20 mouse cellular contexts compared by ENCODE assay signal in genomic region chr5:53110225-53110624, GRCm38 (mm10).
DNase-seq lines count a peak whose midpoint lies in the region; ATAC-seq lines count a peak whose summit lies in the region.
"Had no signal": no experiment of that assay in that cellular context is flagged by ENCODE, and none has a peak within 500 bp of the region (broad histone marks: within the 10 kb centered on the region; RNA-seq: fewer than 3 reads in every experiment).

No protein-coding gene starts in this region.

- no peaks in the 10 kb centered on the region for H3K9me3 ChIP-seq in neural tube, embryonic 15.5 days (replicated peaks)
- peaks cover 8% of the 10 kb centered on the region for H3K9me3 ChIP-seq in midbrain, embryonic 10.5 days (replicated peaks)
- H3K9me3 ChIP-seq: embryonic facial prominence, embryonic 10.5 days; forebrain, embryonic 13.5 days; limb, embryonic 15.5 days; midbrain, embryonic 13.5 days; neural tube, embryonic 13.5 days had no signal

- 44% methylated on average over 4 of the region's 4 CpGs for WGBS in neural tube, embryonic 15.5 days
- 64% methylated on average over 4 of the region's 4 CpGs for WGBS in midbrain, embryonic 10.5 days

- no peak overlapping the region for H3K4me3 ChIP-seq in neural tube, embryonic 15.5 days (replicated peaks)
- no peak overlapping the region for H3K4me3 ChIP-seq in midbrain, embryonic 10.5 days
- H3K4me3 ChIP-seq: embryonic facial prominence, embryonic 10.5 days; forebrain, embryonic 13.5 days; limb, embryonic 15.5 days; liver, embryonic 15.5 days; midbrain, embryonic 13.5 days; neural tube, embryonic 13.5 days had no signal

- H3K27me3 ChIP-seq in neural tube, embryonic 15.5 days (replicated peaks): no peaks in the 10 kb centered on the region; the same call in 1 of the 2 replicates
- no peaks in the 10 kb centered on the region; the same call in 1 of the 2 replicates for H3K27me3 ChIP-seq in midbrain, embryonic 10.5 days (ENCODE audit: low read depth, poor library complexity, severe bottlenecking)
- H3K27me3 ChIP-seq: CH12.LX; forebrain, embryonic 13.5 days; limb, embryonic 15.5 days; liver, embryonic 15.5 days; midbrain, embryonic 13.5 days; neural tube, embryonic 13.5 days had no signal

- ATAC-seq in neural tube, embryonic 15.5 days (ENCODE audit: low FRiP score): peak; percentile 16; the same call in 1 of the 2 replicates
- ATAC-seq: forebrain, embryonic 13.5 days; hindbrain, postnatal 0 days; midbrain, embryonic 13.5 days had no signal

- no peak for DNase-seq in neural tube, embryonic 10.5 days (ENCODE audit: extremely low spot score, low spot score)
- DNase-seq in kidney, adult 8-10 months: peak; percentile 63 to 73
- peak; percentile 55 for DNase-seq in kidney, postnatal 14 days
- DNase-seq in gastrocnemius, postnatal 36 days: no peak
- no peak for DNase-seq in gastrocnemius, postnatal 10 days
- no peak for DNase-seq in midbrain, embryonic 10.5 days (ENCODE audit: low spot score)
- DNase-seq: cerebellum, adult 18-20 months; heart, adult 18-20 months; heart, postnatal 36 days; right cerebral cortex, postnatal 14 days; thymus, postnatal 4 days had no signal

- intact Hi-C loops in gastrocnemius, postnatal 36 days (cut with DNase I): no loop called here

- H3K27ac ChIP-seq in neural tube, embryonic 15.5 days (replicated peaks): no peak overlapping the region
- H3K27ac ChIP-seq in midbrain, embryonic 10.5 days (replicated peaks): no peak overlapping the region
- H3K27ac ChIP-seq: embryonic facial prominence, embryonic 10.5 days; forebrain, embryonic 13.5 days; hindbrain, postnatal 0 days; limb, embryonic 15.5 days; liver, embryonic 15.5 days; midbrain, embryonic 13.5 days; neural tube, embryonic 13.5 days had no signal

- H3K36me3 ChIP-seq in neural tube, embryonic 15.5 days: 0 out of 2 replicates have a peak, but pooled peaks cover 4% of the 10 kb centered on the region
- no peaks in the 10 kb centered on the region for H3K36me3 ChIP-seq in midbrain, embryonic 10.5 days
- H3K36me3 ChIP-seq: embryonic facial prominence, embryonic 10.5 days; limb, embryonic 15.5 days; liver, embryonic 15.5 days; midbrain, embryonic 13.5 days; neural tube, embryonic 13.5 days had no signal

- H3K4me2 ChIP-seq in neural tube, embryonic 15.5 days: no peak overlapping the region
- H3K4me2 ChIP-seq: forebrain, embryonic 13.5 days; limb, embryonic 15.5 days; liver, embryonic 15.5 days; midbrain, embryonic 13.5 days; neural tube, embryonic 13.5 days had no signal

- H3K4me1 ChIP-seq in neural tube, embryonic 15.5 days: peaks cover 17% of the 10 kb centered on the region
- peaks cover 8% of the 10 kb centered on the region for H3K4me1 ChIP-seq in midbrain, embryonic 10.5 days
- H3K4me1 ChIP-seq: embryonic facial prominence, embryonic 10.5 days; liver, embryonic 15.5 days had no signal

- no peak overlapping the region for H3K9ac ChIP-seq in neural tube, embryonic 15.5 days (replicated peaks)
- H3K9ac ChIP-seq: forebrain, embryonic 13.5 days; limb, embryonic 15.5 days; liver, embryonic 15.5 days; midbrain, embryonic 13.5 days; neural tube, embryonic 13.5 days had no signal

Comparison
In these comparisons a context has a peak if more than half of its experiments do, and no peak if none do; other contexts are left out.
1. DNase-seq: peak in kidney, adult 8-10 months (2 of 2) and kidney, postnatal 14 days (single experiment); none in neural tube, embryonic 10.5 days (single experiment), gastrocnemius, postnatal 36 days (0 of 2), gastrocnemius, postnatal 10 days (single experiment) and midbrain, embryonic 10.5 days (single experiment).